Mouse (Mus musculus) stomach, embryonic 16.5 days (tissue): ENCODE measurements around the gene Kcnk7. TPM values are rescaled to one million over a fixed set of nuclear protein-coding genes. Genes with fewer than 3 reads are reported as not detected.
A peak's percentile ranks its signal among the peaks of the same experiment; 100 is the strongest.

Experiments used
- ATAC-seq: fragments of 200-750 bp; cut with Nextera tagmentation; 2 replicates; pipeline ENCODE4 v1.8.0; 2017; ENCODE audit warnings: moderate number of reproducible peaks, moderate TSS enrichment; ENCODE audit not compliant: insufficient read depth, low FRiP score
- H3K27ac ChIP-seq: fragments of 300-500 bp; sonication (generic); 2 replicates; pipeline ENCODE4 v1.5.1; 2014; ENCODE audit warnings: low read length
- H3K27me3 ChIP-seq: fragments of 300-500 bp; sonication (generic); 2 replicates; pipeline ENCODE4 v1.6.1; 2014; ENCODE audit warnings: low read length, control low read depth, mixed read lengths; ENCODE audit not compliant: control insufficient read depth, insufficient read depth
- H3K36me3 ChIP-seq: fragments of 300-500 bp; sonication (generic); 2 replicates; pipeline ENCODE4 v1.6.1; 2014; ENCODE audit warnings: low read length; ENCODE audit not compliant: control insufficient read depth, insufficient read depth
- H3K4me1 ChIP-seq: fragments of 300-500 bp; sonication (generic); 2 replicates; pipeline ENCODE4 v1.6.1; 2014; ENCODE audit warnings: low read length, control low read depth, mixed read lengths; ENCODE audit not compliant: control insufficient read depth, insufficient read depth
- H3K4me2 ChIP-seq: fragments of 300-500 bp; sonication (generic); 2 replicates; pipeline ENCODE4 v1.6.1; 2014; ENCODE audit warnings: low read depth, low read length, mixed read lengths
- H3K4me3 ChIP-seq: fragments of 300-500 bp; sonication (generic); replicated peaks from 2 replicates; pipeline ENCODE4 v1.5.1; 2014; ENCODE audit warnings: mild to moderate bottlenecking, low read length
- H3K9ac ChIP-seq: fragments of 300-500 bp; sonication (generic); 2 replicates; pipeline ENCODE4 v1.6.1; 2014; ENCODE audit warnings: low read length
- H3K9me3 ChIP-seq: fragments of 300-500 bp; sonication (generic); replicated peaks from 2 replicates; pipeline ENCODE4 v1.6.1; 2016; ENCODE audit warnings: low read length, control low read depth; ENCODE audit not compliant: control insufficient read depth
- WGBS: fragments of 180-500 bp; shearing (Covaris S2); extraction: QIAGEN DNeasy Blood & Tissue Kit; methylation state at CpG from one replicate; pipeline ENCODE4 v1.1.7; 2014; 5-methylcytosine and 5-hydroxymethylcytosine counted together
- polyA plus RNA-seq: library from polyadenylated mRNA; unstranded; fragments of >200 nt; fragmentation: Nextera tagmentation; extraction: Ambion mirVana; gene quantifications from 2 replicates; pipeline ENCODE4 v1.2.1, GENCODE M21; 2015

Kcnk7 gene
- polyA plus RNA-seq, 1 experiment from 2014 or later: 2.2 TPM

DNA sequence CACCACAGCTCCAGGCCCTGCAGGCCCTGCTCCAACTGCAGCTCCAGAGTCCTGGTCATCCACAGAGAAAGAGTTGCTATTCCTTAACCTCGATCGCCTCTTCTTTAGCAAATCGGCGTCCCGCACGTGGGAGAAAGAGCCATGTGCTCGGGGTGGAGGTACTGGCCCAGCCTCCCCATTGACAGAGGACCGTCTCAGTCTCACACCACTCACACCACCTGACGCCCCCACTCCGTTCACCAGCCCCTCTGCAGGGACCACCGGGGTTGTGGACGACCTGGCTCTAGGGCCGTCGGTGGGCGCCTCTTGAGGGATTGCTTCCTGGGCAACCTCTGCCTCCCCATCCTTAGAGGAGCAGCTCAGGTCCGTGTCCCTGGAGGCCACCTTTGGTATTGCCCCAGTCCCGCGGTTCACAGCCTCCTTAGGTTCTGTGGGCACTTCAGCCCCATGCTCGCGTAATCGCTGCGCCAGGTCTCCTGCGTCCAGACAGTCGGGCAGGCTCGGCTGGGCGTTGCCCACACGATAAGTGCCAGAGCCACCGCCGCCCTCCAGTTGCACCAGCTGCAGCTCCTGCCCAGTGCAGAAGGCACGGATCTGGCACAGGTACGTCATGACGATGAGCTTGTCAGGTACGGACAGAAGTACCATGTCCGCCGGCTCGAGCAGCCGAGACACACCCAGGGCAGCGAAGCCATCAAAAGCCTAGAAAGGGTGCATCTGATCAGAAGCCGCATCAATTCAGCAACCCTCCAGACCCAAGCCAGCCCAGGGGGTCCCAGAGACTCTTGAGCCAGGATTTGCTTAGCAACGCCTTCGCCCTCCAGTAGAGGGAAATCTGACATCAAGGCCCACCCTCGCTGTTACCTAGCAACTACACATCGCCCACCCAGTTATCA is 11.9 kb downstream of the Kcnk7 start:
- H3K27ac ChIP-seq: no peak overlapping the region
- H3K27me3 ChIP-seq: no peaks in the 10 kb centered on the region
- H3K9ac ChIP-seq: no peak overlapping the region
- peaks cover 17% of the 10 kb centered on the region for H3K36me3 ChIP-seq
- 35% methylated on average over 43 of the region's 43 CpGs for WGBS
- peaks cover 23% of the 10 kb centered on the region for H3K4me1 ChIP-seq
- no peaks in the 10 kb centered on the region for H3K9me3 ChIP-seq
- H3K4me3 ChIP-seq: no peak overlapping the region
- peak overlapping the region; percentile 23; the same call in 1 of the 2 replicates for H3K4me2 ChIP-seq
- peak; percentile 24; the same call in 1 of the 2 replicates for ATAC-seq

DNA sequence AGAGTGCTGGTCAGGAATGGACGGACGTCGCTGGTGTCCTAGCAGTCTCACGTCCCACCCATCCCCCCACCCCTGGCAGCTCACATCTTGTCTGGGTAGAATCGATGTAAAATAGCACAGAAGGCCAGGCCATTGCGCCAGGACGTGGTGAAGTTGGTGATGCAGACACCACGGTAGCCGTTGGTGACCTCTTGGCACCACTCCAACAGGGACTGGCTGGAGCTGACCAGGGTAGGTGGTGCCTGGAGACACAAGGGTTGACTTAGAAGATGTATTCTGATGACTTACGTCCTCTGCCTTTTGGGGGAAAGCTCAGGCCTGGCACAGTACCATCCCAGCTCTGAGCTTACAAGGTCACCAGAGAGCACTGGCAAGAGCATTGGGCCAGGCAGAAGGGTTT is 12.8 kb downstream of the Kcnk7 start:
- Histone ChIP-seq H3K4me1 (peaks cover 23% of the 10 kb centered on the region), H3K36me3 (peaks cover 17% of the 10 kb centered on the region), H3K9me3 (no peaks in the 10 kb centered on the region), H3K9ac (no peak overlapping the region), H3K4me2 (no peak overlapping the region), H3K4me3 (no peak overlapping the region), H3K27me3 (no peaks in the 10 kb centered on the region), H3K27ac (no peak overlapping the region)
- WGBS: 49% methylated on average over 10 of the region's 10 CpGs
- ATAC-seq: no peak

DNA sequence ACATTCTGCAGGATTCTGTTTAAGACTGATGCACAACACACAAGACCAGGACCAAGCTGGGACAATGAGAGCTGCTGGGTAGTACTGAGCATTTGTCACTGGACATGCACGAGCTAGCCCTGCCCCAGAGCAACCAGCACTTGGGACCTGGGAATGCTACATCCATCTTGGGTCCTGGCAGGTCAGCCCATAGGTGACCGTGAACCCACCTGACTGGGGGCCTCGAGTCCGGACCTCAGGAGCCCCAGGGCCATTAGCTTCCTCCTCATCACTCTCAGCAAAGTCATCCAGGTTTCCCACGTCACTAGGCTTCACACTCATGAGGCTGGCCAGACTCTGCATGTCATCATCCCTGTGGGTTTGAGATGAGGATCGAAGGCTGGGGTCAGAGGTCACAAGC is 17.1 kb downstream of the Kcnk7 start:
- no peaks in the 10 kb centered on the region for H3K27me3 ChIP-seq
- H3K4me1 ChIP-seq: peaks cover 27% of the 10 kb centered on the region
- no peak overlapping the region for H3K4me3 ChIP-seq
- ATAC-seq: no peak
- H3K4me2 ChIP-seq: no peak overlapping the region
- 85% methylated on average over 6 of the region's 6 CpGs for WGBS
- no peaks in the 10 kb centered on the region for H3K9me3 ChIP-seq
- H3K36me3 ChIP-seq: peaks cover 17% of the 10 kb centered on the region
- H3K9ac ChIP-seq: no peak overlapping the region
- no peak overlapping the region for H3K27ac ChIP-seq

DNA sequence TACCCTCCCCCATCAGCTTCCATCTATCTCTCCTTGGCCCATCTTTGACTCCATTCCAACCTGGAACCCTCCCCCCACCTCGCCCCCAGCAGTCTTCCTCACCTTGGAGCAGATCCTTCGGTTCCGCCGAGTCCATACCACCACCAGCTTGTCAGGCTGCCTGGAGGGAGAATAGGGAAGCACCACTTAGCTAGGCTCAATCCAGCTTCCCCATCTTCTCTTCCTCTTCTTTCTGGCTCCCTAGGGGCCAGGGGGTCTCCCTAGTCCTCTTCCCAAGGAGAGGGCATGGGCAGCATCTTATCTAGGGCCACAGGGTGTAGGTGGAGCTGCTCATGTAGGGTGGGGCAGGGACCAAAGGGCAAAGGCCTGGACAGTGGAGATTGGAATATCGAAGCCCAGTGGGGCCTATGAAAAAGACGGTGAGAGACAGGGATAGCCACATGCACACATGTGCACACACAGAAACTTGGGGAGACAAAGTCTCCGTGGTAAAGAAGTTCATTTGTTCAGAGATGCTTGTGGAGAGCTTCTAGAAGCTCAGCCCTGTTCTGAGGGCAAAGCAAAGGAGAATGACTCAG is 18.8 kb downstream of the Kcnk7 start:
- H3K27ac ChIP-seq: no peak overlapping the region
- H3K4me2 ChIP-seq: no peak overlapping the region
- H3K9me3 ChIP-seq: no peaks in the 10 kb centered on the region
- peaks cover 17% of the 10 kb centered on the region for H3K36me3 ChIP-seq
- ATAC-seq: no peak
- no peaks in the 10 kb centered on the region for H3K27me3 ChIP-seq
- no peak overlapping the region for H3K4me3 ChIP-seq
- H3K4me1 ChIP-seq: peaks cover 41% of the 10 kb centered on the region
- WGBS: 85% methylated on average over 7 of the region's 7 CpGs
- H3K9ac ChIP-seq: no peak overlapping the region

DNA sequence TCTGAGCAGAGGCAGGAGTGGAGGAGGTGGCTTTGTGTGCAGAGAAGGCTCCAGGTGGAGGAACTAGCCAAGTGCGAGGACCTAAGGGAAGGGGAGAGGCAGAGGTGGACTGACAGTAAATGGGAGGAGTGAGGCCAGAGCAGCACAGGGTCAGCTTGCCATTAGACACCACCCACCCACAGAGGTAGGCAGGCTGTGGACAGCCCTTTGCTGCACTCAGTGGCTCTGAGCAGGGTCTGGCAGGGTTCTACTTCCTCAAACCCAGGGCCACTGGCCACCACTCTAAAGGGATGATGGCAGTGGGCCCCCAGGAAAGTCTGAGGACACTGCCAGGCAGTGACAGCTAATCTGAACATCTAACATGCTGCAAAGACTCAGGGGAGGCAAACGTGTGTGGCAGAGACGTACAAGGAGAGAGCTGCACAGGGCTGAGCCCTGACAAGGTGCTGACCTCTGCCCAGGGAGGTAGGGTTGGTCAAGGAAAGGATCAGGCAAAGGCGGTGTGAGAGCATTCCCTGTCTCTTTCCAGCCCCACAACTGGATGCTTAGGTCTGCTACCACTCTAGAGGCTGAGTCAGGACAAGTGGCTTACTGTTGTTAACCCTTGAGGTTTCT is 19.9 kb downstream of the Kcnk7 start:
- Histone ChIP-seq H3K27ac (peak overlapping the region; percentile 92), H3K27me3 (no peaks in the 10 kb centered on the region), H3K4me2 (peak overlapping the region; percentile 89), H3K9me3 (no peaks in the 10 kb centered on the region), H3K4me1 (peaks cover 50% of the 10 kb centered on the region), H3K9ac (peak overlapping the region; percentile 84), H3K4me3 (peak overlapping the region; percentile 57), H3K36me3 (peaks cover 17% of the 10 kb centered on the region)
- ATAC-seq: no peak
- 60% methylated on average over 4 of the region's 4 CpGs for WGBS

DNA sequence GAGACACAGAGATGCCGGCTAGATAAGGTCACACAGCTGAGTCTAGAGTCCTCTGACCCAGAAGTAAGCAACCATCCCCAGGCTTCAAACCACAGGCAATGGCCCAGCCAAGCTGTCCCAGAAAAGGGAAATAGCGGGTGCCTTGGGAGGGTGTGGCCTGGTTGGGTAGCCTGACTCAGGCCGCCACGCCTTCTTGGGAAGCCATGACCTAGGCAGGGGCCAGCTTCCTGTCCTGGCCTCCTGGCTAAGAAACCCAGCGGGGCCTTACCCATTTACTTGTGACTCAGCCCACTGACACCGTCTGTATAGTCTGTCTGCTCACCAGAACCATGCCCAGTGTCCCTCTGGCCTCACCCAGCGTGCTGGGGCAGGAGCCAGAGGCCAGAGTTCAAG is 20.4 kb downstream of the Kcnk7 start:
- H3K4me2 ChIP-seq: peak overlapping the region; percentile 89
- peaks cover 50% of the 10 kb centered on the region for H3K4me1 ChIP-seq
- H3K9me3 ChIP-seq: no peaks in the 10 kb centered on the region
- peak overlapping the region; percentile 57 for H3K4me3 ChIP-seq
- ATAC-seq: peak; percentile 17; the same call in 1 of the 2 replicates
- H3K27me3 ChIP-seq: no peaks in the 10 kb centered on the region
- H3K9ac ChIP-seq: peak overlapping the region; percentile 84
- peak overlapping the region; percentile 92 for H3K27ac ChIP-seq
- 36% methylated on average over 7 of the region's 7 CpGs for WGBS
- H3K36me3 ChIP-seq: peaks cover 13% of the 10 kb centered on the region

DNA sequence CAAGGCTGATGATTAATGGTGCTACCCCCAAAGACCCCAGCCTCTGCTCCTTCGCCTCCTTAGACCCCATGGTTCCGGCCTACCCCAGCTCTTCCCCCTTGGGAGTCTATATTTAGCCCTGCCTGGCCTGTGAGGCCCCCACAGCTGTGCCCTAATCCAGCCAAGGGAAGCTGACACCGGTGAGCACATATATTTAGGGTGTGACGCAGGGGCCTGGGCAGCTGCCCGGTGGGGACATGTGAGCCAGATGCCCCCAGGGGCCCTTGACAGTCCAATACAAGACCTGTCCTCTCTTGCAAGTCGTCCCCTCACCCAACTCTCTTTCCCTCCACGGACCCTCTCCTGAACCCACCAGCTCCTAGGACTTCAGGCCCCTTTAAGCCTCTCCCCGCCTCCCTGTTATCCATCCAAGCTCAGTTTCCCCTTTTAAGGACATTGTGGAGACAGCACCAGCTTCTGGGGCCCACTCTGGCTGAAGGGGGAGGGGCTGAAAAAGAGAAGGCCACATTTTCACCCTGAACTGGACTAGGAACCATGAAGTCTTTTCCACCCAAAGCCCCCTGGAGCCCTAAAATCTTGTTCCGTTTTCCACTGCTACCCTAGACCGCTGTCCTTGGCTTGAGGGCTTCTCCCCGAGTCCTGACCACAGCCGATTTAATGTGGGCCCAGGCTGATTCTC is 21.0 kb downstream of the Kcnk7 start:
- Histone ChIP-seq H3K9me3 (no peaks in the 10 kb centered on the region), H3K4me1 (peaks cover 53% of the 10 kb centered on the region), H3K4me3 (peak overlapping the region; percentile 57), H3K4me2 (peak overlapping the region; percentile 89), H3K36me3 (peaks cover 8% of the 10 kb centered on the region; the same call in 1 of the 2 replicates), H3K27ac (peak overlapping the region; percentile 92), H3K9ac (peak overlapping the region; percentile 84), H3K27me3 (no peaks in the 10 kb centered on the region)
- ATAC-seq: peak; percentile 19; the same call in 1 of the 2 replicates
- WGBS: 51% methylated on average over 12 of the region's 12 CpGs

DNA sequence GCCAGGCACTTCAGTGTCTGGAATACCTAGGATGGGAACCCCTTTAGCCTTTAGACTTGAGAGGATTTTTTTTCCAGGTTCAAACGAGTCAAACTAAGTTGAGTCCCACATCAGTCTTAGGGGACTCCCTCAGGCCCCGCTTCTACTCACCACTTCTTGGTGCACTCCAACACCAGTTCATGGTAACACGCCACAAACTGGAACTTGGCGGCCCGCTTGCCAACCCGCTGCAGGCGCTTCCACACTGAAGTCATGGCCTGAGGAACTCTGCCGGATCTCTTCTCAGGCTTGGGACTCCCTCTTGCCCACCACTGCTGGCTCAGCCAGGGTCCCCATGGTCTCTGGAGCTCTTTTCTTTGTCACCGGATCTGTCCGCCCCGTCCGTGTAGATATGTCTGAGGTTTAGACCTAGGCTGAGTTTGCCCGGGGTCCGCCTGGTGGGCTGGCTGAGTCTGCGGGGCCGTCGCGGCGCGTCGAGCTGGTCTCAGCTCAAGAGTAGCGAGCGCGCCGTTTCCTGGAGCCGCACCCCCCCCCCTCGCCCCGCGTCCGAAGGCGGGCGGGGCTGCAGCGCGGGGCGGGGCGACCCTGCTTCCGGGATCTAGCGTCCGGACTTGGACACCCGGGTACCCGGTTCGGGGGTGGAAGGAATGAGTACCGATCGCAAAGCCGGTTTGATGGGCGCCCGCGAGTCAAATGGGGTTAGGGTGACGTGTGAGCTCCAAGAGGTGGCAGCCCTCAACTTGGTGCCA is 21.8 kb downstream of the Kcnk7 start, which contains the start of gene Ehbp1l1:
TSS of gene Ehbp1l1 (minus strand) at position 551 of the 749 bp plus-strand sequence.
- H3K27ac ChIP-seq: peak within 1 kb of the TSS; percentile 92
- 7% methylated on average over 45 of the region's 49 CpGs for WGBS
- peaks cover under 1% of the 10 kb centered on the region; the same call in 1 of the 2 replicates for H3K36me3 ChIP-seq
- H3K9me3 ChIP-seq: no peaks in the 10 kb centered on the region
- H3K9ac ChIP-seq: peak within 1 kb of the TSS; percentile 84
- peak; percentile 56; the same call in 1 of the 2 replicates for ATAC-seq
- peak within 1 kb of the TSS; percentile 93 for H3K4me3 ChIP-seq
- no peaks in the 10 kb centered on the region for H3K27me3 ChIP-seq
- peak within 1 kb of the TSS; percentile 89 for H3K4me2 ChIP-seq
- H3K4me1 ChIP-seq: peaks cover 61% of the 10 kb centered on the region
